Mouse (Mus musculus): Measurements from ENCODE around the gene Lrrc2. TPM values are rescaled to one million over a fixed set of nuclear protein-coding genes. Genes with fewer than 3 reads are reported as not detected.
A peak's percentile ranks its signal among the peaks of the same experiment; 100 is the strongest.

The Lrrc2 gene
- polyA plus RNA-seq, 1 experiment from 2014 or later: 1.5 TPM

GRCm38 (mm10) chr9:111011550-111011949 lies 60.2 kb downstream of the Lrrc2 start:
- Histone ChIP-seq H3K27me3 (replicated peaks) (no peaks in the 10 kb centered on the region), H3K4me3 (no peak overlapping the region), H3K36me3 (no peaks in the 10 kb centered on the region), H3K9me3 (replicated peaks) (no peaks in the 10 kb centered on the region), H3K9ac (no peak overlapping the region), H3K4me2 (no peak overlapping the region), H3K4me1 (replicated peaks) (peaks cover 9% of the 10 kb centered on the region), H3K27ac (ENCODE audit: poor library complexity, severe bottlenecking) (no peak overlapping the region)
- no peak for ATAC-seq (ENCODE audit: insufficient number of reproducible peaks, low FRiP score)
- WGBS: 73% methylated on average over 9 of the region's 9 CpGs

- ATAC-seq (ENCODE audit: insufficient number of reproducible peaks, low FRiP score): no peak
- 65% methylated on average over 3 of the region's 3 CpGs for whole genome bisulfite sequencing
- no peak overlapping the region for H3K9ac ChIP-seq
Measured at GRCm38 (mm10) chr9:111012041-111012440, 60.7 kb downstream of the Lrrc2 start.

GRCm38 (mm10) chr9:111015658-111016057 lies 64.3 kb downstream of the Lrrc2 start:
- Histone ChIP-seq H3K4me1 (replicated peaks) (peaks cover 16% of the 10 kb centered on the region), H3K27ac (ENCODE audit: poor library complexity, severe bottlenecking) (no peak overlapping the region), H3K4me2 (no peak overlapping the region), H3K27me3 (replicated peaks) (no peaks in the 10 kb centered on the region), H3K4me3 (no peak overlapping the region), H3K9me3 (replicated peaks) (no peaks in the 10 kb centered on the region), H3K36me3 (no peaks in the 10 kb centered on the region), H3K9ac (no peak overlapping the region)
- no peak for ATAC-seq (ENCODE audit: insufficient number of reproducible peaks, low FRiP score)
- WGBS: 84% methylated on average over 4 of the region's 4 CpGs

More at GRCm38 (mm10) chr9:111012041-111012440, 60.7 kb downstream of the Lrrc2 start:
- Histone ChIP-seq H3K27ac (ENCODE audit: poor library complexity, severe bottlenecking) (no peak overlapping the region), H3K27me3 (replicated peaks) (no peaks in the 10 kb centered on the region), H3K4me1 (replicated peaks) (peaks cover 9% of the 10 kb centered on the region), H3K4me2 (no peak overlapping the region), H3K36me3 (no peaks in the 10 kb centered on the region), H3K9me3 (replicated peaks) (no peaks in the 10 kb centered on the region), H3K4me3 (no peak overlapping the region)

GRCm38 (mm10) chr9:111019022-111019421 lies 67.7 kb downstream of the Lrrc2 start, which contains the start of gene Ltf:
TSS of gene Ltf (plus strand) at chr9:111019271.
- Histone ChIP-seq H3K27ac (ENCODE audit: poor library complexity, severe bottlenecking) (no peak within 1 kb of the TSS), H3K9ac (0 out of 2 replicates have a peak within 1 kb of the TSS, but pooled peaks have one; percentile 9), H3K4me1 (replicated peaks) (peaks cover 6% of the 10 kb centered on the region; the same call in 1 of the 2 replicates), H3K4me3 (no peak within 1 kb of the TSS), H3K4me2 (no peak within 1 kb of the TSS), H3K27me3 (replicated peaks) (0 out of 2 replicates have a peak, but pooled peaks cover 3% of the 10 kb centered on the region), H3K36me3 (no peaks in the 10 kb centered on the region), H3K9me3 (replicated peaks) (no peaks in the 10 kb centered on the region)
- no peak for ATAC-seq (ENCODE audit: insufficient number of reproducible peaks, low FRiP score)
- 51% methylated on average over 5 of the region's 5 CpGs for WGBS

- Histone ChIP-seq H3K4me3 (no peak overlapping the region), H3K27me3 (replicated peaks) (0 out of 2 replicates have a peak, but pooled peaks cover 3% of the 10 kb centered on the region), H3K4me1 (replicated peaks) (no peaks in the 10 kb centered on the region; the same call in 1 of the 2 replicates), H3K9me3 (replicated peaks) (no peaks in the 10 kb centered on the region), H3K36me3 (no peaks in the 10 kb centered on the region), H3K4me2 (no peak overlapping the region), H3K9ac (no peak overlapping the region), H3K27ac (ENCODE audit: poor library complexity, severe bottlenecking) (no peak overlapping the region)
- WGBS: 80% methylated on average over 10 of the region's 10 CpGs
- ATAC-seq (ENCODE audit: insufficient number of reproducible peaks, low FRiP score): no peak
Measured at GRCm38 (mm10) chr9:111026791-111027190, 75.4 kb downstream of the Lrrc2 start.

Small RNAs within 50 kb of the gene (microRNA-seq; reads per million reads assigned to microRNA genes)
- gene Gm24269: not detected

Other genes starting within 250 kb of the Lrrc2 start
- gene Myl3, start 209.7 kb upstream of the Lrrc2 start, polyA plus RNA-seq (2016; fragmentation: Nextera tagmentation; extraction: Ambion mirVana): 3,437 and 3,612 TPM in 2 replicates
- 45.8 and 46.1 TPM in 2 replicates for gene Pth1r, start 204.4 kb upstream of the Lrrc2 start, polyA plus RNA-seq (2016; fragmentation: Nextera tagmentation; extraction: Ambion mirVana)
- gene Prss42, start 153.4 kb upstream of the Lrrc2 start, polyA plus RNA-seq (2016; fragmentation: Nextera tagmentation; extraction: Ambion mirVana): 0.14 TPM in 1 of 2 replicates, not detected in the other
- not detected in 2 replicates for gene Prss44, start 137.6 kb upstream of the Lrrc2 start, polyA plus RNA-seq (2016; fragmentation: Nextera tagmentation; extraction: Ambion mirVana)
- gene Prss43, start 124.9 kb upstream of the Lrrc2 start, polyA plus RNA-seq (2016; fragmentation: Nextera tagmentation; extraction: Ambion mirVana): not detected in 2 replicates
- not detected in 2 replicates for gene Prss45, start 117.0 kb upstream of the Lrrc2 start, polyA plus RNA-seq (2016; fragmentation: Nextera tagmentation; extraction: Ambion mirVana)
- not detected in 2 replicates for gene Prss46, start 107.0 kb upstream of the Lrrc2 start, polyA plus RNA-seq (2016; fragmentation: Nextera tagmentation; extraction: Ambion mirVana)
- gene Prss50, start 93.6 kb upstream of the Lrrc2 start, polyA plus RNA-seq (2016; fragmentation: Nextera tagmentation; extraction: Ambion mirVana): 0.97 TPM in 1 of 2 replicates, not detected in the other
- gene Als2cl, start 71.7 kb upstream of the Lrrc2 start, polyA plus RNA-seq (2016; fragmentation: Nextera tagmentation; extraction: Ambion mirVana): 1.3 and 1.4 TPM in 2 replicates
- gene Tmie, start 71.4 kb upstream of the Lrrc2 start, polyA plus RNA-seq (2016; fragmentation: Nextera tagmentation; extraction: Ambion mirVana): 0.06 and 0.65 TPM in 2 replicates
- not detected in 2 replicates for gene Fam240a, start 34.7 kb upstream of the Lrrc2 start, polyA plus RNA-seq (2016; fragmentation: Nextera tagmentation; extraction: Ambion mirVana)
- gene Tdgf1, start 5.4 kb upstream of the Lrrc2 start, polyA plus RNA-seq (2016; fragmentation: Nextera tagmentation; extraction: Ambion mirVana): not detected in 2 replicates
- 0.09 TPM in 1 of 2 replicates, not detected in the other for gene Rtp3, start 39.0 kb downstream of the Lrrc2 start, polyA plus RNA-seq (2016; fragmentation: Nextera tagmentation; extraction: Ambion mirVana)
- gene Ltf, start 67.7 kb downstream of the Lrrc2 start, polyA plus RNA-seq (2016; fragmentation: Nextera tagmentation; extraction: Ambion mirVana): 0.72 and 1.3 TPM in 2 replicates
- 3.9 and 4.4 TPM in 2 replicates for gene Ccrl2, start 106.0 kb downstream of the Lrrc2 start, polyA plus RNA-seq (2016; fragmentation: Nextera tagmentation; extraction: Ambion mirVana)
- gene Lrrfip2, start 166.0 kb downstream of the Lrrc2 start, polyA plus RNA-seq (2016; fragmentation: Nextera tagmentation; extraction: Ambion mirVana): 65.8 and 70.4 TPM in 2 replicates